Mouse (Mus musculus): ENCODE measurements around the gene Nop2.

DNA sequence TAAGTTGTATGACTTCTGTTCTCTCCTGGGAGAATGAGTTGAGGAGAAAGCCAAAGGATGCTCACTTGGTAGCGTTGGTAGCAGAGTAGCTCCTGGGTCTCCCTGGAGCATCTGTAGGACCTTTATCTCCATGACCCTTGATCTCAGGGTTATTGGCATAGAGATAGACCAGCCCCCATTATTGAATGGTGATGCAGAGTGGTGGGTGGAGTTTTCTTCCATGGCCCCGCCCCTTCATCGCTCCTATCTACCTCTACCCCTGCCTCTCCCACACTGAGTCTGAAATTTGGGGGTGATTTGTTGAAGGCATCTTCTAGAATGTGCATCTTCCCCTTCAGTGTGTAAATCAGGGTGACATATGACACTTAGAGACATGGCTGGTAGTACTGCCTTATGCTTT is 24.8 kb downstream of the Nop2 start:
- no peak for TF ChIP-seq POLR2AphosphoS2 (IDR thresholded peaks at IDR 0.05; ENCODE audit: insufficient read length, low read depth)
- no peak for TF ChIP-seq CEBPB (IDR thresholded peaks at IDR 0.05; ENCODE audit: insufficient read depth, poor library complexity, severe bottlenecking)
- no peak for TF ChIP-seq E2F4 (IDR thresholded peaks at IDR 0.05; ENCODE audit: insufficient read depth)
- TF ChIP-seq POLR2A (IDR thresholded peaks at IDR 0.05; ENCODE audit: insufficient read length, low read depth), result no peak
- TF ChIP-seq USF1 (IDR thresholded peaks at IDR 0.05; ENCODE audit: low read depth), result no peak
- no peak for TF ChIP-seq REST (IDR thresholded peaks at IDR 0.05; ENCODE audit: insufficient read depth, insufficient read length)
- no peak for TF ChIP-seq TCF12 (IDR thresholded peaks at IDR 0.05; ENCODE audit: insufficient read depth, poor library complexity, severe bottlenecking)

Data from myocyte (in vitro differentiated cells).